Mouse (Mus musculus) liver, embryonic 14.5 days (tissue): ENCODE data around the gene Prss46. TPM values are rescaled to one million over a fixed set of nuclear protein-coding genes. Genes with fewer than 3 reads are reported as not detected.

Source experiments
- ATAC-seq: fragments of 200-750 bp; cut with Nextera tagmentation; 2 replicates; pipeline ENCODE4 v1.8.0; 2017; ENCODE audit warnings: moderate number of reproducible peaks, mild to moderate bottlenecking, moderate library complexity; ENCODE audit not compliant: insufficient read depth
- DNase-seq, 3 experiments: peaks; one replicate each; pipeline ENCODE4 v3.0.0-alpha.2; 2012 to 2013; ENCODE audit warnings: low read depth in 3 of 3, low spot score in 3 of 3
- H3K27ac ChIP-seq: fragments of 300-500 bp; sonication (generic); 2 replicates; pipeline ENCODE4 v1.5.1; 2014; ENCODE audit warnings: moderate library complexity, mild to moderate bottlenecking, control low read depth, inconsistent platforms
- H3K27me3 ChIP-seq: fragments of 300-500 bp; sonication (generic); 2 replicates; pipeline ENCODE4 v1.6.1; 2014; ENCODE audit warnings: mild to moderate bottlenecking, low read length, moderate library complexity; ENCODE audit not compliant: control insufficient read depth, insufficient read depth
- H3K36me3 ChIP-seq: fragments of 300-500 bp; sonication (generic); replicated peaks from 2 replicates; pipeline ENCODE4 v1.6.1; 2014; ENCODE audit warnings: low read depth; ENCODE audit not compliant: control insufficient read depth, insufficient read depth
- H3K4me1 ChIP-seq, 2 experiments: fragments of 200-500 bp in 1 of 2; fragments of 300-500 bp in 1 of 2; sonication (generic) in 1 of 2; replicated peaks; 2 replicates each; pipeline ENCODE4 v1.6.1; 2012 to 2014; ENCODE audit warnings: antibody characterized with exemption in 1 of 2, inconsistent platforms in 1 of 2, low read length in 1 of 2; ENCODE audit not compliant: control insufficient read depth in 2 of 2, insufficient read depth in 2 of 2
- H3K4me2 ChIP-seq: fragments of 300-500 bp; sonication (generic); 2 replicates; pipeline ENCODE4 v1.6.1; 2014; ENCODE audit warnings: low read depth, mild to moderate bottlenecking, control low read depth, moderate library complexity
- H3K4me3 ChIP-seq, 2 experiments: fragments of 200-500 bp in 1 of 2; fragments of 300-500 bp in 1 of 2; sonication (generic) in 1 of 2; 2 replicates each; pipeline ENCODE4 v1.5.1; 2012 to 2014; ENCODE audit warnings: low read depth in 2 of 2, low read length in 2 of 2, mild to moderate bottlenecking in 2 of 2, control low read depth in 1 of 2, inconsistent platforms in 1 of 2, moderate library complexity in 1 of 2; ENCODE audit not compliant: insufficient read depth in 1 of 2
- H3K9ac ChIP-seq: fragments of 300-500 bp; sonication (generic); replicated peaks from 2 replicates; pipeline ENCODE4 v1.6.1; 2014; ENCODE audit warnings: mild to moderate bottlenecking, control low read depth, moderate library complexity
- H3K9me3 ChIP-seq: fragments of 300-500 bp; sonication (generic); 2 replicates; pipeline ENCODE4 v1.6.1; 2016; ENCODE audit warnings: low read length, mixed read lengths; ENCODE audit not compliant: control insufficient read depth
- CTCF ChIP-seq: IDR thresholded peaks from 2 replicates; pipeline ENCODE4 v1.5.1; 2016; ENCODE audit warnings: antibody characterized with exemption, low read depth, control low read depth
- EP300 ChIP-seq: IDR thresholded peaks from 2 replicates; pipeline ENCODE4 v1.6.1; 2016; ENCODE audit warnings: antibody characterized with exemption, low read depth
- WGBS: fragments of 180-500 bp; shearing (Covaris S2); extraction: QIAGEN DNeasy Blood & Tissue Kit; methylation state at CpG from one replicate; pipeline ENCODE4 v1.1.7; 2014; ENCODE audit not compliant: insufficient replicate concordance; 5-methylcytosine and 5-hydroxymethylcytosine counted together
- polyA plus RNA-seq, 2 experiments: library from polyadenylated mRNA; depleted of rRNA in 1 of 2; stranded (reverse) in 1 of 2; unstranded in 1 of 2; fragments of >200 nt; fragmentation: Nextera tagmentation in 1 of 2; extraction: Ambion mirVana in 1 of 2; gene quantifications; 2 replicates each; pipeline versions ENCODE4 v1.2.1 to v1.2.3; 2012 to 2014

Gene Prss46
- polyA plus RNA-seq (2012; rRNA removed) (not detected in 2 replicates), polyA plus RNA-seq (2014; fragmentation: Nextera tagmentation; extraction: Ambion mirVana) (not detected in 2 replicates)

DNA sequence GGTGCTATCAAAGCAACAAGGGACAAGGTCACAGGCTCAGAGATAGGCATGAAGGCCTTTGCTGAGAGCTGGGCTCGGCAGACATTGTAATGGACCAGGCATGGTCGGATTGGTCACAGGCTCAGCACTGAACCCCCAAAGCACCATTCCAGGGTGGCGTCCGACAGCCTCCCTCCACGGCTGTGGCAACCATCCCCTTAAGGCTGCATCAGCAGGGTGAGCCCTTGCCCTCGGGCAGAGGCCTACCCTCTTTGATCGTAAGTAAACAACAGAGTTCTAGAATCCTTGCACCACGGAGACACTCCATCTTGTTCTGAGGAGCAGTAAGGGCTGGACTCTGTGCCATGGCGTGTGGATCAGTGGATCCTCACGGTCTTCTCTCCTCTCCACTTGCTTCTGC is at the start of gene Prss46:
TSS of gene Prss46 (plus strand) at position 301 of the 400 bp plus-strand sequence.
- H3K27ac ChIP-seq, result no peak within 1 kb of the TSS
- H3K4me2 ChIP-seq, result no peak within 1 kb of the TSS
- no peaks in the 10 kb centered on the region for H3K27me3 ChIP-seq
- no peak within 1 kb of the TSS for H3K9ac ChIP-seq
- H3K36me3 ChIP-seq, result no peaks in the 10 kb centered on the region
- DNase-seq (no peak), ATAC-seq (no peak)
- peaks cover 0 to 2% of the 10 kb centered on the region in 2 experiments; a peak in 2 of 4 replicates for H3K4me1 ChIP-seq
- 65% methylated on average over 10 of the region's 10 CpGs for WGBS
- no peak within 1 kb of the TSS for H3K4me3 ChIP-seq
- H3K9me3 ChIP-seq, result no peaks in the 10 kb centered on the region
- TF ChIP-seq CTCF (no peak), EP300 (no peak)

GRCm38 (mm10) chr9:110797013-110797412 is 47.3 kb upstream of the Prss46 start:
- Histone ChIP-seq H3K9me3 (no peaks in the 10 kb centered on the region), H3K4me3 (no peak overlapping the region), H3K27ac (no peak overlapping the region), H3K9ac (no peak overlapping the region), H3K4me1 (no peaks in the 10 kb centered on the region), H3K36me3 (no peaks in the 10 kb centered on the region), H3K27me3 (no peaks in the 10 kb centered on the region), H3K4me2 (no peak overlapping the region)
- TF ChIP-seq CTCF (no peak), EP300 (no peak)
- ATAC-seq (no peak), DNase-seq (no peak)
- 52% methylated on average over 10 of the region's 10 CpGs for WGBS

GRCm38 (mm10) chr9:110797866-110798265 is 46.4 kb upstream of the Prss46 start, which contains the start of gene Prss42:
Gene Prss42, plus strand, starts transcription at chr9:110798166.
- TF ChIP-seq EP300 (no peak), CTCF (no peak)
- WGBS, result 75% methylated on average over 14 of the region's 14 CpGs
- Histone ChIP-seq H3K9me3 (no peaks in the 10 kb centered on the region), H3K27ac (no peak within 1 kb of the TSS), H3K27me3 (no peaks in the 10 kb centered on the region), H3K4me3 (no peak within 1 kb of the TSS), H3K36me3 (no peaks in the 10 kb centered on the region), H3K4me2 (no peak within 1 kb of the TSS), H3K4me1 (no peaks in the 10 kb centered on the region), H3K9ac (no peak within 1 kb of the TSS)
- ATAC-seq (no peak), DNase-seq (no peak)

- no peak for TF ChIP-seq EP300
- no peak for TF ChIP-seq CTCF
- Histone ChIP-seq H3K27me3 (no peaks in the 10 kb centered on the region), H3K4me1 (no peaks in the 10 kb centered on the region), H3K27ac (no peak overlapping the region), H3K36me3 (no peaks in the 10 kb centered on the region), H3K9ac (no peak overlapping the region), H3K9me3 (no peaks in the 10 kb centered on the region), H3K4me2 (no peak overlapping the region), H3K4me3 (no peak overlapping the region)
- ATAC-seq (no peak), DNase-seq (no peak)
- WGBS, result 66% methylated on average over 8 of the region's 8 CpGs
Measured at GRCm38 (mm10) chr9:110800834-110801479, 43.3 kb upstream of the Prss46 start.

DNA sequence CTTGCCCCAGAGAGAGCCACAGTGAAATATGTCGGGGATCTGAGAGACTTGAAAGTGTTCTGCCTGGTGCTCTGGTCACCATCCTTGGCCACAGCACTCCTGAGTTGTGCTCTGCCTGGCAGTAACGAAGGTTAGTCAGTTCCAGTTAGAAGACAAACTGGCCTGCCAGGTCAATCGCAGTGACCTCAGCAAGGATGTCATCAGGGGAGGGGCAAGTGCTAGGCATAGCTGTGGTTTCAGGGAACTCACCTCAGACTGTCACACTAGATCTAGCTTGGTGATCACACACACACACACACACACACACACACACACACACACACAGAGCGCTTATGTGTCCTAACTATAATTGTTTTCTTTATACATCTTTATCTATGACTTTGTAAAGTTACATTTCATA is 41.0 kb upstream of the Prss46 start:
- ATAC-seq (no peak), DNase-seq (no peak)
- no peak overlapping the region for H3K4me2 ChIP-seq
- H3K27ac ChIP-seq, result no peak overlapping the region
- H3K4me3 ChIP-seq, result no peak overlapping the region
- H3K9me3 ChIP-seq, result no peaks in the 10 kb centered on the region
- no peak for TF ChIP-seq EP300
- no peak for TF ChIP-seq CTCF
- H3K27me3 ChIP-seq, result no peaks in the 10 kb centered on the region
- no peaks in the 10 kb centered on the region for H3K36me3 ChIP-seq
- no peak overlapping the region for H3K9ac ChIP-seq
- 47% methylated on average over 4 of the region's 4 CpGs for WGBS
- H3K4me1 ChIP-seq, result no peaks in the 10 kb centered on the region
